Mouse (Mus musculus): ENCODE measurements around the gene Pigg.

DNA sequence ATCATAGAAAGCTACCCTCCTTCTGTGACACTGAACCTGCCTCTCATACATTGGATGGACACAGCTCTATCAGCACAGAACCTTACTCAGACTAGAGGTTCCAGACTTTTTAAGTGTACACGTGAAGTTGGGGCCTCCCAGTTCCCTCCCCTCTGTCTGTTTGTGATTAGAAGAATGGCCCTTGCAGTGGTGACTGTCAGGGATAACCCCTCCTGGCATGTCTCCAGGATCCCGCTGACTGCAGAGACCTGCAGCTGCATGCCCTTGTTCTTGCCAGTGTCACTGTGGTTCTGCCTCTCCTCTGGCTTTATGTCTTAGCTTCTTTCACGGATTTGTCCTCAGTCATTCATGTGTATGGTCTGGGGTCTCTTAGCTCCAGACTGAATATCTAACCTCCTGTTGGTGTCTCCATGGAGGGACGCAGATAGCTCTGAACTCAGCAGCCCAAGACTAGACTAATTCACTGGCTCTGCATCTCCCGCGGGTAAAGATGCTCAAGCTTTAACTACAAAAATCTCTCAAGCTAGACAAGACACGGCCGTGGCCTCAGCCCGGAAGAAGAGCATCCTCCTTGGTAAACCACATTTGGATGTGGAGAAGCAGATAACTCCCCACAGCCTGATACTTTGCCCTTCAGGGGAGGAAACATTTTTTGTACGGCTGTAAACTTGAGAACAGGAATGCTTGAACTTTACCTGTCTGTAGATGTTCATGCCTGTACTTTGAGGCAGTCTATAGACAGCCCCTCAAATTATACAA is 33.1 kb downstream of the Pigg start:
- TF ChIP-seq CTCF (IDR thresholded peaks at IDR 0.05; ENCODE audit: low read depth, low read length) (no peak), EP300 (IDR thresholded peaks at IDR 0.05; ENCODE audit: insufficient read depth, low read depth, low read length) (no peak)

Data from ES-Bruce4 (cell line).